Mouse (Mus musculus) spleen, adult 2 months (tissue): ENCODE results near the gene Fabp3.

Experiments used
- CTCF ChIP-seq: fragments of 200-500 bp; IDR thresholded peaks from 2 replicates; pipeline ENCODE4 v1.5.1; 2011; ENCODE audit warnings: mild to moderate bottlenecking, inconsistent platforms; ENCODE audit not compliant: insufficient read depth, insufficient read length, insufficient replicate concordance; ENCODE audit errors: extremely low read depth
- POLR2A ChIP-seq: fragments of 200-500 bp; IDR thresholded peaks from 2 replicates; pipeline ENCODE4 v1.6.1; 2011; ENCODE audit warnings: low read depth, low read length, inconsistent platforms

GRCm38 (mm10) chr4:130273698-130274345 lies 34.6 kb upstream of the Fabp3 start:
- TF ChIP-seq POLR2A (no peak), CTCF (no peak)
